Mouse (Mus musculus) urinary bladder, postnatal 14 days (tissue): Measurements from ENCODE around the gene Gm3127.
"Not testable (repeated sequence)": the region's sequence is repeated elsewhere in the genome, so short reads cannot be mapped to it uniquely, and the experiment has no call there.

Experiments
- DNase-seq: peaks from one replicate; pipeline ENCODE4 v3.0.0; 2021; ENCODE audit warnings: low spot score

The Gm3127 gene

GRCm38 (mm10) chr14:4164730-4165129 lies at the start of gene Gm3127:
TSS of gene Gm3127 (plus strand) at chr14:4165030.
- DNase-seq: not testable (repeated sequence)

GRCm38 (mm10) chr14:4141646-4142045 lies 23.2 kb upstream of the Gm3127 start:
- DNase-seq: not testable (repeated sequence)

- DNase-seq: not testable (repeated sequence)
Measured at GRCm38 (mm10) chr14:4182030-4182429, 17.2 kb downstream of the Gm3127 start.

- DNase-seq: peak; percentile 6
Measured at GRCm38 (mm10) chr14:4182491-4183210, 17.8 kb downstream of the Gm3127 start, which contains the start of gene Gm2974. TSS of gene Gm2974 (plus strand) at chr14:4182576.

GRCm38 (mm10) chr14:4183375-4183774 lies 18.5 kb downstream of the Gm3127 start:
- not testable (repeated sequence) for DNase-seq
